Mouse (Mus musculus) lung, adult 18-20 months (tissue): ENCODE measurements around the gene Ehhadh.

Experiments used
- DNase-seq, 2 experiments: peaks; one replicate each; pipeline ENCODE4 v3.0.0; 2022; ENCODE audit warnings: mixed read lengths in 2 of 2

Ehhadh gene

DNA sequence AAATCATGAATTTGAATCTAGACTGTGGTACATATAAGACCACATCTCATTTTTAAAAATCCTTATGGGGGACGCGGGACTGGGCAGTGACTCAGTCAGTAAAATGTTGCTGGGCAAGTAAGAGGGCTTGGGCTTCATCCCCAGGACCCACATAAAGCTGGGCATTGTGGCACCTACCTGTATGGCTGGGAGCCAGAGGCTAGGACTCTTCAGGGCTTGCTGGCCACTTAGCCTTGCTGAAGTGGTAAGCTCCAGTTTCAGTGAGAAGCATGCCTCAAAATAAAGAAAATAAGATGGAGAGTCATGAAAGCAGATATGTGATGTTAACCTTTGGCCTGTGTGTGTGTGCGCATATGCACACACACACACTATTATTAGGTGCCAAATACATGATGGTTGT lies 60.2 kb downstream of the Ehhadh start:
- DNase-seq: peak; percentile 31 to 50

DNA sequence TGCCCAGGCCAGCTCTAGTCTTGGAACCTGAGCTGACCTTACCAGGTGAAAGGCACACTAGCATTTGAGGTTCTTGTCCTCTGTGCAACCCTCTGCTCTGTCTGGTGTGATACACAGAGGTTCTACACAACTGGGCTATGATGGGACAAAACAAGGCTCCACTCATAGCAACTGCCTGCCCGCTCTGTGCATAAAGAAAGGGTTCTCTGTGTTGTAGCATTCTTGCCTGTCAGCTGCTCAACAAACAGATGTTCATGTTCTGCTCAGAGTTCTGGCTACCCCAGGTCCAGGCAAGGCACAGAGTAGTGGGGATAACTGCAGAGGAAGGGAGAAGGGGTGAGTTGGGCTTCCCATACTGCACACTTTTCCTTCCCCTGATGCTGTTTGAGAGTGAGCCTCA lies 63.3 kb downstream of the Ehhadh start:
- DNase-seq: no peak

DNA sequence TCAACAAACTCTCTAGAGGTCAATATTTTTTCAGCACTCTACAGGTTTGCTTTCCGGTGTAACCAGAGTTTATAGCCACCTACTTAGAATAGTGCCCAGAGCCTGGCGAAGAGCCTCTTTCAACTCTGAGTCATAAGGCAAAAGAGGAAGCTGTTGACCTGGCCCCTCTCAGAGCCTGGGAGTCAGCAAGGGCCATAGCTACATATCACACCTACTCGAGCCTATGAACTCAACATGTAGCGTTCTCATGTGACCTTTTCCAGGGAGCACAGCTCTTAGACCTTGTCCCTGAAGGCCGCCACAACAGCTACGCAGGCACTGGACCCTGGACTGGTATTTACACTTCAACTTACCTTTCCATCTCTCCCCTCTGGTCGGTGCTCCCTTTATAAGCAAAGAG lies 67.8 kb downstream of the Ehhadh start:
- peak; percentile 67 to 79 for DNase-seq

DNA sequence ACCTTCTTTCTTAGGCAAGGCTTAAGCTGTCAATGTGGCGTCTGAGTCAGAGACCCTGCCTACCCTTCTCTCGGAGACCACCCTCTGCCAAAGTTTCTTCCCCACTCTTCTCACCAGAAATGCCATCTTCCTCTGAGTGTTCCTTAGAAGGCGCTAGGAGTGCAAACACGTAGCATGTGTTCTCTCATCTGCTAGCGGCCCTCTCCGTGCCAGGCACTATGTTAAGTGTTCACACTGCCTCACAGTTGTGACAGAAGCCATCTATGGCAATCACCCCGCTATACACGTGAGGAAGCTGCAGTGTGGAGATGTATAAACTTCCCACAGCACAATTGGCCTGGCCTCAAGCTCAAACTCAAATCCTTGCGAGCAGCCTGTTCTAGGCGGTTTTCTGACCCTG lies 73.1 kb downstream of the Ehhadh start:
- DNase-seq: no peak
